Mouse (Mus musculus) layer of hippocampus, adult 9-11 months (tissue): ENCODE data around the gene Gm11027.

Source experiments
- DNase-seq: peaks from one replicate; pipeline ENCODE4 v3.0.0; 2022

Gm11027 gene

DNA sequence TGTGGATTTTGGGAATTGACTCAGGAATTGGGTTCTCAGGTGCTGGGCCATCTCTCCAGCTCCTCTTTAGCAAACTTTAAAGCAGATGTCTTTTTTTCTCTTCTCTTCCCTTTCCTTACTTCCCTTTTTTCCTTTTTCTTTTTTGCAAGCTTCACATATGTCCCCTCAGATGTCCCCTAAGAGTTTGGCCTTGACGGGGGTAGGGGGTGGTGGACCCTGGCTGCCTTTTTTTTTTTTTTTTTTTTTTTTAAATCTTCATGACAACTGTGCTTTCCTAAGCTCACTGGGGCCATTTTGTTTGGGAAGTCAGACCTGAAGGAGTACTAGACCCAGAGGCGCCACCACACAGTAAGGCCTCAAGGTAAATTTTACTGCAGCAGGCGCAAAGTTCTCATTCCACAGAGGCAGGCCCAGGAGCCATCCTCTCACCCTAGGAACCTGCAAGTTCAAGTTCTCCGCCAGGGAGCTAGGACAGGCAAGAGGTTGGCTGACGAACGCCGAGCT is 5.0 kb downstream of the Gm11027 start:
- no peak for DNase-seq

- peak; percentile 100 for DNase-seq
These were observed 5.6 kb downstream of the Gm11027 start, which contains the start of gene Esyt2 for GRCm38 (mm10) chr12:116280653-116281364. TSS of gene Esyt2 (plus strand) at chr12:116281196.

DNA sequence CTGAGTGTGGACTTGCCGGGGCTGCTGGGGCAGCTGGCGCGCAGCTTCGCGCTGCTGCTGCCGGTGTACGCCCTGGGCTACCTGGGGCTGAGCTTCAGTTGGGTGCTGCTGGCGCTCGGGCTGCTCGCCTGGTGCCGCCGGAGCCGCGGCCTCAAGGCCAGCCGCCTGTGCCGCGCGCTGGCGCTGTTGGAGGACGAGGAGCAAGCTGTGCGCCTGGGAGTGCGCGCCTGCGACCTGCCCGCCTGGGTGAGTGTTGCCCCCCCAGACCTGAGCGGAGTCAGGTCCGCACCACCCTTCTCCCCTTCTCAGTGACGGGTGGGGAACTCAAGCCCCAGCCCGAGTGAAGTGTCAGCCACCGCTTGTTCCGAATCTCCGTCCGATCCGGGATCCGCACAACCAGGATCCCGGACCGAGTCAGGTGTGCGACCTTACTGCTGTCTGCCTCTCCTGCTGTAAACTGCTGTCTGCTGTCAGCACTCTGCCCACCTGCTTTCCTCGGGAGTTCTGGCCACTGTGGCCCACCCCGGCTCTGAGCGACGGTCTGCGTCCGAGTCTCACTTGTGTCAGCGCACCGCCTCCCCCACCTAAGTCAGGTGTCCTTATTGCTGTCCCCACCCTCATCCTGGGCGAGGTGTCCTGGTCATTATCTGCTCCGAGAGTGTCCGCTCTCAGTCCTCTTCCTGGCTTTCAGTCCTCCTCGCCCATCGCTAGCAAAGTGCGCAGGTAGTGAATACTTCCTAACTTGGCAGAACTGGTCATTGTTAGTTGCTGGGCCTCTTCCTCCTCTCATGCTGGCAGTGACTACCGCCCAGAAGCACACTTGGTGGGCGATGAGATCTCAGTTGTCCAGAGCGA is 6.5 kb downstream of the Gm11027 start:
- DNase-seq = peak; percentile 21

- DNase-seq = no peak
These were observed 7.7 kb downstream of the Gm11027 start for GRCm38 (mm10) chr12:116282856-116283255.

- no peak for DNase-seq
These were observed 8.3 kb downstream of the Gm11027 start for GRCm38 (mm10) chr12:116283511-116283910.

- no peak for DNase-seq
These were observed 18.0 kb downstream of the Gm11027 start for GRCm38 (mm10) chr12:116293185-116293584.

DNA sequence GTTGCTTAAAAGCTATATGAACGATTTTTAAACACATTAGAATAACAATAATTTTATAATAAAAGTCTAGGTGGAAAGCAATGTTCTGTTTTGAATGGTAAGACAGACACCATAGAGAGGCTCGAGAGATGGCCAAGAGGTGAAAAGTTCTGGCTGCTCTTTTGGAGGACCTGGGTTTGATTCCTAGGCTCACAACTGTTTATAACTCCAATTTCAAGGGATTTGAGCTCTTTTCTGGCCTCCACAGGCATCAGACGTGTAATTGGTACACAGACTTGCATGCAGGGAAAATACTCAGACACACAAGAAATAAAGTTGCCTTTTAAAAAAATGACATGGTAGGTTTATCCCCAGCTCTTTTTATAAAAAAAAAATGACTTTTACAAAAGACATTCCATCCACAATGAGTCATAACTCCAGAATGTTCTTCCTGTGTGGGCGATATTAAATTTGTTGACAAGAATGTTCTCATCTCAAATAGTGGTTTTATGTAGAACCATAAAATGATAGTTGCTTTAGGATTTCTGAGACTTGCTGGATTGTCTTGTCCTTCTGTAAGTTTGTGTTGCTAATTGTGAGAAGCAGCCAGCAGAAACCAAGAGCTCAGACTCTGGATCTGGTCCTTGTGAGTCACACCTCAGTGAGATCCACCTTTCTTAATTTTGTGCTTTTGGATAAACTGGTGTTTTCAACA is 18.6 kb downstream of the Gm11027 start:
- DNase-seq = no peak

DNA sequence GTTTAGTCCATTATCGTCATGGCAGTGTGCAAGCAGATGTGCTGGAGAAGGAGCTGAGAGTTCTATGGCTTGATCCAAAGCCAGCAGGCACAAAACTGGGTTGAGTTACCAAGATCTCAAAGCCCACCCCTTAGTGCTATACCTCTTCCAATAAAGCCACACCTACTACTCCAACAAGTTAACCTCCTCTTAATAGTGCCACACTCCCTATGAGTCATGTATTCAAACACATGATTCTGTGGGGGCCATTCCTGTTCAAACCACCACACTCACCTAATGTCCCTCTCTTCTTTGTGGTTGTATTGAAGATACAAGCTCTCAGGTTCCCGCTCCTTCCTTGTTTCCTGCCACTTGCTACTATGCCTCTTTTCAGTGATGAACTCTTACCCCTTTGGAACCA is 24.7 kb downstream of the Gm11027 start:
- DNase-seq = no peak

- DNase-seq = no peak
These were observed 27.0 kb downstream of the Gm11027 start for GRCm38 (mm10) chr12:116302181-116302580.

- DNase-seq = no peak
These were observed 30.9 kb downstream of the Gm11027 start for GRCm38 (mm10) chr12:116306042-116306441.

GRCm38 (mm10) chr12:116307870-116308269 is 32.7 kb downstream of the Gm11027 start:
- DNase-seq = no peak

DNA sequence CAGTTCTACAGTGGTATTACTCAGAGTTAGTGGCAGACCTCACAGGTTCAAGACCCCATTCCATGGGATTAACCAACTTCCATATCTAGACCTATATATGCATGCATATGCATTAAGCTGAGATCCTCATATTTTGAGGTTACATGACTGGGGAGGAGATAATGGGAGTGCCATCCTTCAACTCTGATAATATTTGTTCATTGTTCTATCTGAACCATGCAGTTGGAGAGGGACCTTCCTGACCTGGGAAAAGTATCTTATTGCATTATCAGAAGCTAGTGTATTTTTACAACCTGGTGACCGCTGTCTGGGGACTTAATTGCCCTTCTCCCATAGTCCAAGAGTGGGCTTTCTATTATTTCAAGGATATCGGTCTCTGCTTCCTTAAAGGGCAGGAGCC is 33.4 kb downstream of the Gm11027 start:
- no peak for DNase-seq

- DNase-seq = no peak
These were observed 38.6 kb downstream of the Gm11027 start for GRCm38 (mm10) chr12:116313816-116314215.

GRCm38 (mm10) chr12:116315498-116315897 is 40.3 kb downstream of the Gm11027 start:
- no peak for DNase-seq

DNA sequence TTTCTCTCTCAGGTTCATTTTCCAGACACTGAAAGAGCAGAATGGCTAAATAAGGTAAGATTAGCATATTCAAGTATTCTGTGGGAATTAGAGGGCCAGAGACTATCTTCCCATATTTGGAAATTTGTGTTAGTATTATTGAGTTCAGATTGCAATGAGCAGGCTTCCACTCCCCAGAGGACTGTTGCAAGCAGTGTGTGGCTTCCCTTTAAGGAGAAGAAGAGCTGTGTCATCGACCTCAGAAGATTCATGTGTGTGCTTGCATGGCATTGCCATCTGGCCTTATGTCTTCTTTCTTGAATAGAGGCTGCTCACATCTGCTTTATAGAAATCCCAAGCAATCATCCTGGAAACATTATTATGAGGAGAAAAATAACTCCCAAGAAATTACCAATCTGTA is 42.6 kb downstream of the Gm11027 start:
- DNase-seq = no peak
